Mouse (Mus musculus): Measurements from ENCODE around the gene Ikzf2.

- TF ChIP-seq REST (IDR thresholded peaks at IDR 0.05; ENCODE audit: insufficient read depth, insufficient read length) (no peak), USF1 (IDR thresholded peaks at IDR 0.05; ENCODE audit: low read depth) (no peak), MYOD1 (IDR thresholded peaks at IDR 0.05; ENCODE audit: control insufficient read depth in 1 of 3, insufficient read length in 2 of 3, low read depth in 2 of 3) (no peak), MYOG (IDR thresholded peaks at IDR 0.05; ENCODE audit: control insufficient read depth in 1 of 3, insufficient read depth in 1 of 3, insufficient read length in 2 of 3, low read depth in 2 of 3) (no peak), TCF12 (IDR thresholded peaks at IDR 0.05; ENCODE audit: insufficient read depth, poor library complexity, severe bottlenecking) (no peak)
Observed at GRCm38 (mm10) chr1:69506615-69507159, 180.4 kb downstream of the Ikzf2 start.
